Mouse (Mus musculus): ENCODE measurements around the gene Yipf1.

GRCm38 (mm10) chr4:107298071-107298606, 16.0 kb upstream of the Yipf1 start:
- TF ChIP-seq CTCF (IDR thresholded peaks at IDR 0.05; ENCODE audit: low read depth) = no peak
- no peak for TF ChIP-seq EP300 (IDR thresholded peaks at IDR 0.05; ENCODE audit: low read depth)

Data from liver, postnatal 0 days (tissue).